Mouse (Mus musculus) left cerebral cortex, adult 2 months (tissue): ENCODE data around the gene Tmem30a. TPM values are rescaled to one million over a fixed set of nuclear protein-coding genes. Genes with fewer than 3 reads are reported as not detected.

Experiments used
- DNase-seq, 2 experiments: peaks; one replicate each; pipeline ENCODE4 v3.0.0; 2021 to 2022; ENCODE audit warnings: low spot score in 2 of 2, mixed read lengths in 1 of 2; ENCODE audit errors: extremely low spot score in 1 of 2
- H3K27ac ChIP-seq: fragments of 200-600 bp; 2 replicates; pipeline ENCODE4 v1.8.1; 2022
- H3K4me3 ChIP-seq: fragments of 200-600 bp; 2 replicates; pipeline ENCODE4 v1.8.1; 2022
- CTCF ChIP-seq: fragments of 200-600 bp; IDR thresholded peaks from 2 replicates; pipeline ENCODE4 v1.8.1; 2022; ENCODE audit warnings: antibody characterized with exemption, mild to moderate bottlenecking, moderate library complexity
- intact Hi-C: fragments of 180-260 bp; cut with DNase I; formaldehyde crosslinking; loops from one replicate; pipeline ENCODE4 v1.15.1; 2025
- long read RNA-seq, 2 experiments: library from polyadenylated mRNA; stranded (forward); transcript quantifications; one replicate each; pipeline ENCODE4 v2.0.0; 2021; ENCODE audit warnings: borderline mapping rate in 2 of 2
- total RNA-seq, 2 experiments: library from RNA; stranded (reverse); gene quantifications; 2 replicates each; pipeline ENCODE4 v1.2.3; 2021

The Tmem30a gene
- total RNA-seq = 100 to 1,000 TPM; 263 to 274 TPM
- long read RNA-seq, experiment 1, transcript Tmem30a-201 (7 exons, 3,658 nt) = major isoform, 741 of 771 reads
- long read RNA-seq, experiment 1, partial matches to known transcripts = 6 of 771 reads
- long read RNA-seq, experiment 1, other reads (novel, unspliced or antisense) = 20 of 771 reads
- long read RNA-seq, experiment 2, transcript Tmem30a-201 (7 exons, 3,658 nt) = major isoform, 451 of 468 reads
- long read RNA-seq, experiment 2, partial matches to known transcripts = 2 of 468 reads
- long read RNA-seq, experiment 2, other reads (novel, unspliced or antisense) = 11 of 468 reads

DNA sequence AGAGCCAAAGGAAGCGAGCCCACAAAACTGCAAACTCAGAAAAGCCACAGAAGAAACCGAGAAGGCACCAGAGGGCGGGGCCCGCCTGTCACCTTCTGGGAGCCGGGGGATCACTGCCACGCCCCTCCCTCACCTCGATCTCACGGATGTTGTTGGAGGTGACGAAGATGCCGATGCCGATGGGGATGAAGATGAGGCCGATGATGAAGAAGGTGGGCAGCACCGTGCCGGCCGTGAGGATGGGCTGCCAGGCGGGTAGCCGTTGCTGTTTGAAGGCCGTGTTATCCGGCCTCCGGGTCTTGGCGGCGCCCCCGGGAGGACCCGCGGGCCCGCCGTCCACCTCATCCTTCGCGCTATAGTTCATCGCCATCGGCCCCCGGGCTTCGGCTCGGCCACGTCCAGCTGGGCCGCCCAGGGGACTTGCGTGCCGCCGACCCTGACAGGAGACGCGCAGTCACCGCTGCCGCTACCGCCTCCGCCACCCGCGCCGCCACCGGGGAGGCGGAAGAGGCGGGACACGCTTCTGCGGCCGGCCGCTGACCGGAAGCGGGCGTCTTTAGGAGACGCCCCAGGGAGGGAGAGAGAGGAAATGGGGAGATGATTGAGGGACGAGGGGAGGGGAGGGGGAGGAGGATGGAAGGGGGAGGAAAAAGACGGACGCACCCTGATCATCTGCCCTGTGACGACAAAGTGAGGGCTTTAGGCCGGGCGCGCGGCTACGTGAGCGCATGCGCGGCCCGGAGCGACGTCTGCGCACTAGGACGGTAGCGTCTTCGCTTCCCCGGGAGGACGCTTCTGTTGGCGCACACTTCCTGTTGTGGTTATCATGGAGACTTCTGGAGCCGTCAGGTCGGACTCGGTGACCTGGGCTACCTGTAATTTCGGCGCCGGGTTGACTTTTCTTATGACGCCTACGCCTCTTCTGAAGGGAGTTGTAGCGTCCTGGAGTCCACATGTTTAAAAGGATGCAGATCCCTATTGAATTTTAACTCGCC lies at the start of gene Tmem30a:
Tmem30a (minus strand) TSS at position 667 of the 995 bp plus-strand sequence.
- DNase-seq = peak; percentile 94 to 96
- peak within 1 kb of the TSS; percentile 99 for H3K4me3 ChIP-seq
- peak within 1 kb of the TSS; percentile 94 for H3K27ac ChIP-seq
- intact Hi-C loops = loop anchor here (1.0 kb wide), 1 partner anchor 34 kb away; the partner anchor contains the start of gene Cox7a2
- TF ChIP-seq CTCF = no peak

DNA sequence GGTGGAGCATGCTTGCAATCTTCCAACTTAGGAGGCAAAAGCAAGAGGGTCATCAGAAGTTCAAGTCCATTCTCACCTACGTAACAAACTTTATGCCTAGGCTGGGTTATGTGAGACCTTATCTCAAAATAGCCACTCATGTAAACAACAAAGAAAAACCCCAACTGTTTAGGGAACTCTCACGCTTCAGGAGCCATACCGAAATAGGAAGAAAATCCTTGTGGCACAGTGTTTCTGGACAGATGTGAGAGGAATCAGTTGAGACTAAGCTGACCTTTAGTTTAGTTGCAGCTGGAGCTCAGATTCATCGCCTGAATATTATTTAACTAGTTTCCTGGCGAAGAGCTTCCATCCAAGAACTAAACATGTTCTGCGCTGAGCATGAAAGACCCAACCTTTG lies 49.3 kb upstream of the Tmem30a start:
- intact Hi-C loops = no loop called here
- TF ChIP-seq CTCF = no peak
- Histone ChIP-seq H3K4me3 (no peak overlapping the region), H3K27ac (no peak overlapping the region)
- no peak for DNase-seq

DNA sequence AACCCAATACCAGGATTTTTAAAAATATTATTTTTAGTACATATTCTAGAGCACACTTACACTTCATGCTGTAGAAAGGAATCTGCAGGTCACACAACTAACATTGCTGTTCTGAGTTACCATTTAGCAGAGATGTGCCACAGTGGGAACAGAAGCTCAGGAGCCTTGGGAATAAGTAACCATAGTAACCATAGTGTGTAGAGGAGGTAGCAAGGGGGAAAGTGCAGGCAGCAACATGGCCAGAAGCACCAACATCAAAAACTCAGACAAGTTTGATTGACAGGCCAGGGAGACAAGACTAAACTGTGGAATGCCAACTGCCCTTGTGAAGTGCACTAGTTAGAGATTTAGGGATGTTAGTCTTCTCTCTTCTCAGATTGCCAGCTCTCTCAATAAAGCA lies 48.7 kb upstream of the Tmem30a start:
- no peak for DNase-seq

DNA sequence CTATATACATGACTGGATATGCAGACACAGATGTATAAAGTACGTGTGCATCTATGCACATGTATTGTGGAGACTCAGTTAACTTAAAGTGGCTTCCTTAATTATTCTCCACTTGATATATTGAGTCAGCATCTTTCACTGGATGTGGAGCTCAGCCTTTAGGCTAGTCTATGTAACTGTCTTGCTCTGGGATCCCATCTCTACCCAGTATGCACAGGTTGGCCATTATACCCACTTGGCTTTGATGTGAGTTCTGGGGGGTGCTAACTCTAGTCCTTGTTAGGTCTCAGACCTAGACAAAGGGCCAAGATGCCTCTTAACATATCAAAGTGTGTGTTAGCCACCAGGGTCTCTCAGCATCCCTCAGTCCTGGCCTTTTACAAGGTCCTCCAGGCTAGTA lies 38.0 kb upstream of the Tmem30a start:
- Histone ChIP-seq H3K4me3 (no peak overlapping the region), H3K27ac (no peak overlapping the region)
- DNase-seq = no peak
- TF ChIP-seq CTCF = no peak
- intact Hi-C loops = no loop called here

More for the DNA sequence above, 48.7 kb upstream of the Tmem30a start:
- TF ChIP-seq CTCF = no peak
- no peak overlapping the region for H3K4me3 ChIP-seq
- H3K27ac ChIP-seq = no peak overlapping the region
- intact Hi-C loops = no loop called here

DNA sequence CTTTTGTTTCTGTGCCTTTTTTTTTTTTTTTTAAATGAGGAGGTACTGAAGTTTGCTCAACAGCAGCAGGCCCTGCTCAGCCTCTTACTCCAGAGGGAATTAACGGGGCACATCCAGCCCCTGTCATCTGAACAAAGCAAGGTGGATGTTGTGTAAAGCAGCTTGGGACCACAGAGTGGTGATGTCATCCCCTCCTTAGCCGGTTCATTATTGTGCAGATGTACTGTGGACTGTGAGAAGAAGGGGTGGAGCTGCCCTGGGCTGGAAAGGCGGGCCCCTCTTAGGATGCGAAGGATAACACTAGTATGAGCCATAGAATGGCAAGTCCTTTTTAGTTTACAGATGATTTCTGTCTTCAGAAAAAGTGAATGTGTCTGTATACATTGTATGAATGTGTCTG lies 37.6 kb upstream of the Tmem30a start:
- no peak for DNase-seq
- no peak overlapping the region for H3K27ac ChIP-seq
- no peak overlapping the region for H3K4me3 ChIP-seq
- intact Hi-C loops = no loop called here
- no peak for TF ChIP-seq CTCF

- no peak for TF ChIP-seq CTCF
- Histone ChIP-seq H3K4me3 (no peak overlapping the region), H3K27ac (no peak overlapping the region)
- intact Hi-C loops = no loop called here
- no peak for DNase-seq
Observed at GRCm38 (mm10) chr9:79829842-79830800, 36.8 kb upstream of the Tmem30a start.

DNA sequence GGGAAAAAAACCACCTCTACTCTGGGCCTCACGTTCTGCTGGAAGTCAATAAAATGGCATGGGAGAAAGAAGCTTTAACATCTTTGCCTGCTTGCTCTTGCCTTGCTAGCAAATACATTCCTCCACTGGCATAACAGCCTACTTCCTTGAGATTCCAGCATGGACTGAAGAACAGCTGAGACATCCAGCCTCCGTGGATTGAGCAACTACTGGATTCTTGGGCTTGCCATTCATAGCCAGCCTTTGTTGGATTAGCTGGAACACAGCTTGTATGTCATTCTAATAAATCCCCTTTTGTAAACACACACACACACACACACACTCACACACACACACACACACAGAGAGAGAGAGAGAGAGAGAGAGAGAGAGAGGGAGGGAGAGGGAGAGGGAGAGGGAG lies 33.8 kb upstream of the Tmem30a start:
- DNase-seq = no peak
- intact Hi-C loops = no loop called here
- TF ChIP-seq CTCF = no peak
- H3K4me3 ChIP-seq = no peak overlapping the region
- no peak overlapping the region for H3K27ac ChIP-seq

DNA sequence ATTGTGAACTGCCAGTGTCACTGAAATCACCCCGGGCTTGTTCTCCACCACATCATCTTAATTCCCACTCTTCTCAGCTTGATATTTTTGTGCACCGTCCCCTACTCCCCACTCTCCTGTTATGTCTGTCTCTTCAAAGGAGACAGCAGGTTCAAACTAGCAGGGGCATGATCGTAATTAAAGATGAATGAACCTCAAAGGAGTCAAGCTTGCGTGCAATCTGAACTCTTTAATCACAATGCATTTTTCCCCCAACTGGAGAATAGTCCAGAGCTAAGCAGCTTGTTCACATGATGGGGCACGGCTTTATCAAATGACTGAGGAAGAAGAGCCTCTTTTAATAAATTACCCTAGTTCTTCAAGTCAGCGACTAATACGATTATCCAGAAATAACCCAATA lies 32.2 kb upstream of the Tmem30a start:
- Histone ChIP-seq H3K4me3 (no peak overlapping the region), H3K27ac (no peak overlapping the region)
- intact Hi-C loops = no loop called here
- no peak for TF ChIP-seq CTCF
- no peak for DNase-seq

DNA sequence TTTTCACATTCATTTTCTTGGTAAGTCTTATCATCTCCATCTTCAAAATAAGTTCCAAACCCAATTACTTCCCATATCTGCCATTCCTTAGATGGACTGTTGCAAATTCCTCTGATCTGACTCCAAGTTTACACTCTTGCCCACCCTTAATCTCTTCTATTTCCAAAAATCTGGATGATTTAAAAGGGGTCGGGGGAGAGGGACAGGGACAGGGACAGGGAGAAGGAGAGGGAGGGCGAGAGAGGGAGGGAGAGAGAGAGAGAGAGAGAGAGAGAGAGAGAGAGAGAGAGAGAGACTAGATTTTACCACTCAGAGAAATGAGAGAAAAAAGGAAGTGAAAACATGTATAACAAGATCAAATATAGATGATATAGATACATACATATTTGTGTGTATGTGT lies 30.5 kb upstream of the Tmem30a start:
- Histone ChIP-seq H3K27ac (no peak overlapping the region), H3K4me3 (no peak overlapping the region)
- no peak for DNase-seq
- TF ChIP-seq CTCF = no peak
- intact Hi-C loops = no loop called here

- intact Hi-C loops = no loop called here
- DNase-seq = no peak
- Histone ChIP-seq H3K27ac (no peak overlapping the region), H3K4me3 (no peak overlapping the region)
- no peak for TF ChIP-seq CTCF
Observed at GRCm38 (mm10) chr9:79823438-79823837, 30.1 kb upstream of the Tmem30a start.

GRCm38 (mm10) chr9:79816464-79816863 lies 23.2 kb upstream of the Tmem30a start:
- Histone ChIP-seq H3K27ac (no peak overlapping the region), H3K4me3 (no peak overlapping the region)
- DNase-seq = no peak
- no peak for TF ChIP-seq CTCF
- intact Hi-C loops = no loop called here
